Mouse (Mus musculus) neural tube, embryonic 11.5 days (tissue): ENCODE measurements around the gene Myo1a. TPM values are rescaled to one million over a fixed set of nuclear protein-coding genes. Genes with fewer than 3 reads are reported as not detected.

Experiments used
- ATAC-seq: fragments of 200-750 bp; cut with Nextera tagmentation; 2 replicates; pipeline ENCODE4 v1.8.0; 2017; ENCODE audit warnings: moderate number of reproducible peaks, mild to moderate bottlenecking, moderate TSS enrichment, moderate library complexity; ENCODE audit not compliant: insufficient read depth, low FRiP score, low TSS enrichment
- DNase-seq: peaks from one replicate; pipeline ENCODE4 v3.0.0-alpha.2; 2015; ENCODE audit warnings: low spot score
- H3K27ac ChIP-seq: fragments of 300-500 bp; sonication (generic); 2 replicates; pipeline ENCODE4 v1.5.1; 2014; ENCODE audit warnings: low read depth, mild to moderate bottlenecking, low read length
- H3K27me3 ChIP-seq: fragments of 300-500 bp; sonication (generic); 2 replicates; pipeline ENCODE4 v1.6.1; 2014; ENCODE audit warnings: mild to moderate bottlenecking, low read length, mixed read lengths; ENCODE audit not compliant: control insufficient read depth, insufficient read depth
- H3K36me3 ChIP-seq: fragments of 300-500 bp; sonication (generic); 2 replicates; pipeline ENCODE4 v1.6.1; 2014; ENCODE audit warnings: mild to moderate bottlenecking, low read length, moderate library complexity, mixed read lengths; ENCODE audit not compliant: control insufficient read depth, insufficient read depth
- H3K4me1 ChIP-seq: fragments of 300-500 bp; sonication (generic); 2 replicates; pipeline ENCODE4 v1.6.1; 2014; ENCODE audit warnings: low read length, mixed read lengths; ENCODE audit not compliant: control insufficient read depth, insufficient read depth
- H3K4me2 ChIP-seq: fragments of 300-500 bp; sonication (generic); 2 replicates; pipeline ENCODE4 v1.6.1; 2014; ENCODE audit warnings: low read depth, mild to moderate bottlenecking, moderate library complexity
- H3K4me3 ChIP-seq: fragments of 300-500 bp; sonication (generic); 2 replicates; pipeline ENCODE4 v1.5.1; 2014; ENCODE audit warnings: low read depth, low read length
- H3K9ac ChIP-seq: fragments of 300-500 bp; sonication (generic); 2 replicates; pipeline ENCODE4 v1.6.1; 2014; ENCODE audit warnings: mild to moderate bottlenecking, low read length
- H3K9me3 ChIP-seq: fragments of 300-500 bp; sonication (generic); 2 replicates; pipeline ENCODE4 v1.6.1; 2016; ENCODE audit warnings: low read length; ENCODE audit not compliant: control insufficient read depth
- WGBS: fragments of 180-500 bp; shearing (Covaris S2); extraction: QIAGEN DNeasy Blood & Tissue Kit; methylation state at CpG from one replicate; pipeline ENCODE4 v1.1.7; 2014; 5-methylcytosine and 5-hydroxymethylcytosine counted together
- polyA plus RNA-seq: library from polyadenylated mRNA; unstranded; fragments of >200 nt; fragmentation: Nextera tagmentation; extraction: Ambion mirVana; gene quantifications from 2 replicates; pipeline ENCODE4 v1.2.1, GENCODE M21; 2014

Myo1a gene
- polyA plus RNA-seq, 1 experiment from 2014 or later: 0.56 TPM

DNA sequence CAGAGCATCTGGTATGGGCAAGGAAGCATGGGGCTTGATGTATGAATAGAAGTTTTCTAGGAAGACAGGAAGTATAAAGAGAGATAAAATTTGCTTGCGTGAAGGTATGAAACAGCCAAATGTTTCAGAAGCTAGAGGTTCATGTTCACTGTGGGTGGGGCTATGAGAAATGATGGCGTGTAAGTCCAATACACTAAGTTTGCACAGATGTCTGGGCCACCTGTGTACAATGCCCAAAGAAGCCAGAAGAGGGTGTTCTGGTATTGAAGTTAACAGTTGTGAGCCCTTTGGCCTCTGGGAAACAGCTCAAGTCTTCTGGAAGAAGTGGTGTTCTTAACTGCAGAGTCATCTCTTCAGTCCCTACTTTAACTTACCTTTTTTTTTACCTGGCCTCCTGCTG is 34.8 kb upstream of the Myo1a start:
- ATAC-seq: no peak

GRCm38 (mm10) chr10:127671276-127671675 is 33.7 kb upstream of the Myo1a start:
- H3K4me1 ChIP-seq: peaks cover 13% of the 10 kb centered on the region; the same call in 1 of the 2 replicates
- 40% methylated on average over 2 of the region's 2 CpGs for WGBS
- H3K9ac ChIP-seq: no peak overlapping the region
- H3K27me3 ChIP-seq: peaks cover 15% of the 10 kb centered on the region
- H3K27ac ChIP-seq: no peak overlapping the region
- ATAC-seq (no peak), DNase-seq (no peak)
- H3K9me3 ChIP-seq: no peaks in the 10 kb centered on the region
- H3K4me2 ChIP-seq: no peak overlapping the region
- no peak overlapping the region for H3K4me3 ChIP-seq
- no peaks in the 10 kb centered on the region for H3K36me3 ChIP-seq

More for the DNA sequence above, 34.8 kb upstream of the Myo1a start:
- Histone ChIP-seq H3K4me2 (no peak overlapping the region), H3K4me3 (no peak overlapping the region), H3K27ac (no peak overlapping the region), H3K27me3 (peaks cover 26% of the 10 kb centered on the region), H3K9ac (no peak overlapping the region), H3K36me3 (no peaks in the 10 kb centered on the region), H3K4me1 (peaks cover 16% of the 10 kb centered on the region; the same call in 1 of the 2 replicates), H3K9me3 (no peaks in the 10 kb centered on the region)
- no peak for DNase-seq
- 94% methylated on average over 2 of the region's 2 CpGs for WGBS

- no peaks in the 10 kb centered on the region for H3K36me3 ChIP-seq
- no peak overlapping the region for H3K27ac ChIP-seq
- no peaks in the 10 kb centered on the region for H3K27me3 ChIP-seq
- 87% methylated on average over 6 of the region's 6 CpGs for WGBS
- ATAC-seq (no peak), DNase-seq (no peak)
- no peaks in the 10 kb centered on the region; the same call in 1 of the 2 replicates for H3K4me1 ChIP-seq
- H3K9me3 ChIP-seq: no peaks in the 10 kb centered on the region
- no peak overlapping the region for H3K9ac ChIP-seq
- no peak overlapping the region for H3K4me2 ChIP-seq
- no peak overlapping the region for H3K4me3 ChIP-seq
These were observed 30.8 kb upstream of the Myo1a start for GRCm38 (mm10) chr10:127674046-127674655.

GRCm38 (mm10) chr10:127674794-127675522 is 30.0 kb upstream of the Myo1a start:
- no peaks in the 10 kb centered on the region for H3K27me3 ChIP-seq
- H3K4me3 ChIP-seq: no peak overlapping the region
- DNase-seq (peak; percentile 63), ATAC-seq (no peak)
- no peak overlapping the region for H3K27ac ChIP-seq
- H3K4me1 ChIP-seq: no peaks in the 10 kb centered on the region; the same call in 1 of the 2 replicates
- H3K9me3 ChIP-seq: no peaks in the 10 kb centered on the region
- H3K9ac ChIP-seq: no peak overlapping the region
- 91% methylated on average over 8 of the region's 8 CpGs for WGBS
- H3K36me3 ChIP-seq: no peaks in the 10 kb centered on the region
- no peak overlapping the region for H3K4me2 ChIP-seq

DNA sequence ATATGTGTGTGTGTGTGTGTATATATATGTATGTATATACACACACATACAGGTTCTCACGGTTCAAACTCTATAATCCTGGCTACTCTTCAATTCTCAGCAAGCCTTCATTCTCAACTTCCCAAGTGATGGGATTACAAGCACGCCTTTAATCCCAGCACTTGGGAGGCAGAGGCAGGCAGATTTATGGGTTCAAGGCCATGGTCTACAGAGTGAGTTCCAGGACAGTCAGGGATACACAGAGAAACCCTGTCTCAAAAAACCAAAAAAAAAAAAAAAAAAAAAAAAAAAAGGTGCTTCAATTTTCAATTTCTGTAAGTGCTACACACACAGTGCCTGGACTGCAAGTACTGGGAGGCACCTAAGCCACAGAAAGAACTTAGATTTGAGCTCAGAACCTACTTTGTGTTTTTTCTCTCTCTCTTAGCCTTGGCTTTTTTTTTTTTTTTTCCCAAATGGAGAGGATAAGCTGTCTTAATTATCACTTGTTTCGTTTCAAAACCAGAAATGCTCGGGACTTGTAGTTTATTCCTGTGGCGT is 29.0 kb upstream of the Myo1a start:
- Histone ChIP-seq H3K4me1 (no peaks in the 10 kb centered on the region; the same call in 1 of the 2 replicates), H3K4me2 (peak overlapping the region; percentile 36), H3K36me3 (no peaks in the 10 kb centered on the region), H3K27ac (no peak overlapping the region), H3K9ac (peak overlapping the region; percentile 12; the same call in 1 of the 2 replicates), H3K9me3 (no peaks in the 10 kb centered on the region), H3K4me3 (peak overlapping the region; percentile 77), H3K27me3 (no peaks in the 10 kb centered on the region)
- DNase-seq (no peak), ATAC-seq (no peak)
- WGBS: 57% methylated on average over 5 of the region's 5 CpGs

- Histone ChIP-seq H3K4me1 (no peaks in the 10 kb centered on the region; the same call in 1 of the 2 replicates), H3K9me3 (no peaks in the 10 kb centered on the region), H3K27me3 (no peaks in the 10 kb centered on the region), H3K36me3 (no peaks in the 10 kb centered on the region), H3K9ac (peak overlapping the region; percentile 77), H3K27ac (no peak overlapping the region), H3K4me2 (peak overlapping the region; percentile 94), H3K4me3 (peak overlapping the region; percentile 77)
- under 1% methylated on average over 67 of the region's 71 CpGs for WGBS
- ATAC-seq: peak; percentile 95
- peak; percentile 98 for DNase-seq
These were observed 28.1 kb upstream of the Myo1a start for GRCm38 (mm10) chr10:127676691-127677548.

GRCm38 (mm10) chr10:127677591-127678336 is 27.2 kb upstream of the Myo1a start:
- Histone ChIP-seq H3K4me2 (peak overlapping the region; percentile 94), H3K9ac (peak overlapping the region; percentile 77), H3K4me1 (no peaks in the 10 kb centered on the region; the same call in 1 of the 2 replicates), H3K9me3 (no peaks in the 10 kb centered on the region), H3K4me3 (peak overlapping the region; percentile 77), H3K36me3 (no peaks in the 10 kb centered on the region), H3K27ac (no peak overlapping the region), H3K27me3 (no peaks in the 10 kb centered on the region)
- ATAC-seq (no peak; the same call in 1 of the 2 replicates), DNase-seq (peak; percentile 70)
- 17% methylated on average over 14 of the region's 14 CpGs for WGBS

DNA sequence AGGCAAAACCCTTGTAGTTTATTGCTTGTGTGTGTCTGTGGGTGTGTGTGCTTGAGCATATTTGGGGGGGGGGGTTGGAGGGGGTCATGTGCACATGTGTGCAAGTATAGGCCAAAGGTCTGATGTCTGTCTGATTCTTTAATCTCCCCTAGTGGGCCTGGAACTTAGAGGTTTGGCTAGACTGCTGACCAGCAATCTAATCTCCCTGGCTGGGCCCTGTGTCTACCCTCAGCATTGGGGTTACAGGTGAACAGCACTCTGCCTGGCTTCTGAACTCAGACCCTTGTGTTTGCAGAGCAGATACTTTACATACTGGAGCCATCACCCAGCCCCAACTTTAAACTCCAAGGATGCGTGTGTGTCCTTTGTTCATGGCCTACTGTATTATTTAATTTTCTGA is 25.8 kb upstream of the Myo1a start:
- ATAC-seq (no peak), DNase-seq (no peak)
- Histone ChIP-seq H3K4me2 (no peak overlapping the region), H3K36me3 (no peaks in the 10 kb centered on the region), H3K27ac (no peak overlapping the region), H3K4me3 (no peak overlapping the region), H3K4me1 (no peaks in the 10 kb centered on the region; the same call in 1 of the 2 replicates), H3K9me3 (no peaks in the 10 kb centered on the region), H3K9ac (no peak overlapping the region), H3K27me3 (no peaks in the 10 kb centered on the region)
- WGBS: 88% methylated on average over 1 of the region's 1 CpGs
